Mouse (Mus musculus): Measurements from ENCODE around the gene Klhl29. TPM values are rescaled to one million over a fixed set of nuclear protein-coding genes. Genes with fewer than 3 reads are reported as not detected.
A peak's percentile ranks its signal among the peaks of the same experiment; 100 is the strongest.

The Klhl29 gene
- total RNA-seq, 2 experiments from 2014 or later = 38.9 to 40.9 TPM

DNA sequence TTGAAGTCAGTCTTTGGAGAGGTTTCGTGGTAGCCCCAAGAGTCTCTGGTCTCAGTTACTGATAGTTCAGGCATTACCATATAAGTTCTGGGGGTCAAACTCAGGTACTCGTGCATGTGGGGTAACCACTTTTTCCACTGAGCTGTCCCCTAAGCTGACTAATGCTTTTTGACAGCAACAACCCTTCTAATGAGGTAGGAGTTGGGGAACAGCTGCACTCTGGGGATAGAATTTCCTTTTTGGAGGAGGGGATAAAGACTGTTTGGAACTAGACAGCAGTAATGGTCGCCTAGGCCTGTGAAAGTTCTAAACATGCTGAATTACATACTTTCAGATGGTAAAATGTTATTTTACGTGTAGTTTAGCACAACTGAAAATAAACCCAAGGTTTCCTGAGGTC, 184.3 kb downstream of the Klhl29 start:
- DNase-seq (ENCODE audit: low spot score in 2 of 2) = no peak
- Histone ChIP-seq H3K27ac (peak overlapping the region; percentile 75), H3K4me3 (no peak overlapping the region)
- TF ChIP-seq CTCF (conservative IDR thresholded peaks at IDR 0.05) = no peak

DNA sequence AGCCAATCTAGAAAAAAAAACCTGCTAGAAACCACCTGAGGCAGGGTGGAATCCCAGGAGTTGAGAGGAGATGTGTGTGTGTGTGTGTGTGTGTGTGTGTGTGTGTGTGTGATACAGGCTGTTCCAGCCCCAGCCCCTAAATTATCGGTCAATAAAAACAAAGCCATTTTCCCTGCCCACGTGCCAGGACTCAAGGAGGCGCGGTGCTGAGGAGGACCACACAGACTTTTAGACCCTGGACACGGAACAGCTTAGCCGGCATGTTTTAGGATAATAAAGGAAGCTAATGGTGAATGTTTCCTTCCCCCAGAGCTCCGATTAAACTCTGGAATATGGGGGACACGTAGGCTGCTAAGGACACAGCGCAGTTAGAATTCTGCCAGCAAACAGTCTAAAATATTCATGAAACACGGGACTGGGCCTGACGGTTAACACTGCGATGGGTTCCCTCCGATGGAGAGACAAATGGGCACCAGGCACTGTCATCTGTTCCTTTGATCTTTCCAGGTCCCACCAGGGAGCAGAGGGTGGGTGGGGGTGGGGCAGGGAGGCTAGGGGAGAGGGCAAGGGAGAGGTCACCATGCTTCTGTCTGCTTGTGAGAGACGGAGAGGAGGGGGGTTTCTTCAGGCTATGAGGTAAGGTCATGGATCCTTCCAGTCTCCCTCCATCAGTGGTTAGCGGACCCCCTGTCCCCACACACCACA, 185.9 kb downstream of the Klhl29 start:
- H3K27ac ChIP-seq = peak overlapping the region; percentile 73
- no peak for TF ChIP-seq CTCF (conservative IDR thresholded peaks at IDR 0.05)
- no peak for DNase-seq (ENCODE audit: low spot score in 2 of 2)
- no peak overlapping the region for H3K4me3 ChIP-seq

DNA sequence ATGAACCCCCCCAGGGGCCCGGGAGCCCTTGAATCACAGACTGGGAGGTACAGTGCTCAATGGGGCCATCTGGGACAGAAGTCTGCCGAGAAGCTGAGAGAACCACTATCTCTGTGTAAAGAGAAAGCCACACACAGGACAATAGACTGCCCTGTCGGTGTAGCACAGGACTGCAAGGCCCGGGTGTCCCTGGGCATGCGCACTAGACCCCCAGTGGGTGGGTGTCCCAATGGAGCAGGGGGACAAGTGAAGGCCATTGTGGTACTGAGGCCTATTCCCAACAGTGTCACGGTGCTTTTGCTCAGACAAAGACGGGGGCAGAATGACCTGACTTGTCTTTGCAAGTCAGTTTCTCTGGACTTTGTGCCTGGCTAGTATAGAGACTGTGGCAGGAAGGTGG, 186.6 kb downstream of the Klhl29 start:
- Histone ChIP-seq H3K27ac (peak overlapping the region; percentile 52), H3K4me3 (no peak overlapping the region)
- no peak for DNase-seq (ENCODE audit: low spot score in 2 of 2)
- peak; percentile 28; the same call in 1 of the 2 replicates for TF ChIP-seq CTCF (conservative IDR thresholded peaks at IDR 0.05)

DNA sequence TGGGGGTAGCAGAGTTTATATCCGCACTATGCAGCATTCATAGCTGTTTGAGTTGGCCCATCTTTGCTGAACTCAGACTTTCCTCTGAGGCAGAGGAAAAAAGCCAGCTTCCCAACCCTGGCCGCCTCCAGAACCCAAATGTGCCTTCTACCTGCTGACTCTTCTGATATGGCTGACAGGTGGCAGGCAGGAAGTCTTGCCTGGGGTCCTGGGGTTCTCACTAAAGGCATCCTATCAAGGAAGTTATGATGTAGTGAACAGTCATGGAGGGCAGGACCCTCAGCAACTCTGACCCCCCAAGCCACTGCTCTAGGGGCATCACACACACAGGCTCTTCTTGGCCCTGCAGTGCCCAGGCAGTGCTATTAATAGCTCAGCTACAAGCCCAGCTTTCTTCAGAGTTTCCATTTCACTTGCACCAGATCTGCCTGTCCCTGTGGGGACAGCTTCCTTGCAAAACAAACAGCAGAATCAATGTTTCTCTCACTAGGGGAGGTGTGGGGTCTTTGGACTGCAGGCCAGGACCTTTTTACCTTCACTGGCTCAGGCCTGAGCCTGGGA, 187.6 kb downstream of the Klhl29 start:
- H3K4me3 ChIP-seq = no peak overlapping the region
- no peak for DNase-seq (ENCODE audit: low spot score in 2 of 2)
- no peak for TF ChIP-seq CTCF (conservative IDR thresholded peaks at IDR 0.05)
- peak overlapping the region; percentile 76 for H3K27ac ChIP-seq

DNA sequence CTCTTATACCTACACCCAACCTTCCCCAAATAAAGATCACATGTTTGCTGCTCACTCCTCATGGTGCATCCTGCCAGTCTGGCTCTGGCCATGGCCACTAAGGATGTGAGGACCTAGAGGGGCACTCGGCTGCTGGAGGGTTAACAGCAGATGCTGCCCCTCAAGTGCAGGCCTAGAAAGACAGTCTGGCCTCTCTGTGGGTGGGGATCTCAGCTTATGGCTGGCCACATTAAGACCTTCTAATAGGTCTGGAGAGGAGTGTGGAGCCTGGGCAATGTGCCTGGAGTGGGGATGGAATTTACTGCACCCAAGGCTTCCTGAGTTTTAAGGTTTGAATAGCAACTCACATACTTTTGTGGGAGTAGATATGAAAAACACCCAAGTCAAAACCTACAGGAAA, 188.8 kb downstream of the Klhl29 start:
- H3K4me3 ChIP-seq = no peak overlapping the region
- peak overlapping the region; percentile 68; the same call in 1 of the 2 replicates for H3K27ac ChIP-seq
- no peak for TF ChIP-seq CTCF (conservative IDR thresholded peaks at IDR 0.05)
- no peak for DNase-seq (ENCODE audit: low spot score in 2 of 2)

DNA sequence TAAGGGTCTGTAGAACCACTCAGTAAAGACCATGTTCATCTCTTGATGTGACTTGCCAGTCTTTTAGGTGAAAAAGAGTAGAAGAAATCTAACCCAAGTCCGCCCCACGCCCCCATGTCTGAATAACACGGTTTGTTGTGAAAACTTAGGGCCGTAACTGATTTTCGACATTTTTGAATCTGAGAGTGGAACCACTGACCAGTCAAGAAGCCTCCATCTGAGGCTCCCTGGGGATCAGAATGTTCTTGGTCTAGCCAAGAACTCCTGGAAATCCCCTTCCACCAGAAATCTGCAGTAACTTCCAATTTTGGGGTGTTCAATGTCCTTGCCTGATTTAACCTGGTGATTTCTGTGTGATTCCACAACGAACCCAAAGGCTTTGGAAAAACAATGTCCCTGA, 189.9 kb downstream of the Klhl29 start:
- DNase-seq (ENCODE audit: low spot score in 2 of 2) = no peak
- Histone ChIP-seq H3K27ac (no peak overlapping the region), H3K4me3 (no peak overlapping the region)
- no peak for TF ChIP-seq CTCF (conservative IDR thresholded peaks at IDR 0.05)

DNA sequence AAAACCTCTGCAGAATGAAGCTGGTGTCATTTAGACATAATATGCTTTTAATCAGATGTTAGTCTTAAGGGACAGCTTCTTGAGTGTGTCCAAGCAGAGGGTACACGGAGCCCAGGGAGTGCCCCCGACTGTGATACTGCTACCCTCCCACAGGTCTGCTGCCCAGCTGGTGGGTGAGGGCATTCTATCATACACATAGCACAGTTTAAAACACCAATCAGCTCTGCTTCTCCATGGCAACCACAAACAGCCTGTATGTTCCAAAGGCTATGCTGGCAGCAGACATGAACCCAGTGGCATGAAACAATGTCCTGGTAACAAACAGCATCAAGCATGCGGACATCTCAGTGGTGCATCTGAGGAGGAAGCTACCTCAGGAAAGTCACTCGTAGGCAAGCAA, 192.9 kb downstream of the Klhl29 start:
- Histone ChIP-seq H3K4me3 (no peak overlapping the region), H3K27ac (peak overlapping the region; percentile 81)
- DNase-seq (ENCODE audit: low spot score in 2 of 2) = no peak
- no peak for TF ChIP-seq CTCF (conservative IDR thresholded peaks at IDR 0.05)

DNA sequence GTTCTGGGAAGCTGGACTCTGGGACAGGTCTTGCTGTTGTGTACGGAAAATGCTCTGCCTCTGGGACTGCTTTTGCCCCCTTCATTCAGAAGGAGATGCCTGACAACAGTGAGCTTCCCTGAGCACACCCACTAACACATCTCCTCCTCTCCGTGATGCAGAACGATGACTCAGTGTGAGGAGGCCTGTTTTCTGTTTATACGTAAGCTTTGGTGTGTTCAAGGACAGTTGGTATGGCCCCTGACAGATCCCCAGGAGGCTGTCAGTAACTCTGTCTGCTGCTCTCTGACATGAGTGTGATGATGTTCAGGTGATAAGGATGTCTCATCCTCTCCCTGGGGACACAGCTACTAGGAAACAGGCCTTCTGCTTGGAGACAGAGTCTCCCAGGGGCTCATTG, 193.3 kb downstream of the Klhl29 start:
- Histone ChIP-seq H3K27ac (peak overlapping the region; percentile 81), H3K4me3 (no peak overlapping the region)
- no peak for TF ChIP-seq CTCF (conservative IDR thresholded peaks at IDR 0.05)
- DNase-seq (ENCODE audit: low spot score in 2 of 2) = peak in 1 of 2 experiments; percentile 57

DNA sequence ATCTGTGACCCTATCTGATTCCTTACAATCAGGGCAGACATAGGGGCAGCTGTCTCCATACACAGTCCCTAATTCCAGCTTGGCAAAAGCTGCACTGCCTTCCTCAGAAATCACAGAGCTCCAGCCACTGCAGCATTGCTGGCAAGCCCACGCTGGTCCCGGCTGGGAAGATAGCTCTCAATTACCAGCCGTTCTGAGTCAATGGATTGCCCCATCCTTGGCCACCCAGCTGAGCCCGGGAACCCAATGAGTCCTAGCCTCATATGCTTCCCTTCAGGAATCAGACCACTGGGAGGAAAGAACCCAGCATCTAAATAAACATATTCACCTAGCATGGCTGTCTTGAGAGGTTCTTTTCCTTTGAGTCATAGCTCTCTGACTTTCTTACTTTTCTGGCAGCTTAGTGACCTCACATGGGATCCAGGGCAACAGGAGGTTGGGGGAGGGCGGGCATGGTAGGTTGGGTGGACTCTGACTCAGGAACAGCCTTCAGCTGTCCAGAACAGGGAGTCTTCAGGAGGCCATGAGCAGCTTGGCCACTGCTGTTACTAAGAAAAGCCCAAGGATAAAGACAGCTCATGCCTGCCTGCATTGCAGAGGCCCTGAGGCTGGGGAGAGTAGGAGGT, 198.7 kb downstream of the Klhl29 start:
- DNase-seq (ENCODE audit: low spot score in 2 of 2) = no peak
- H3K27ac ChIP-seq = no peak overlapping the region
- H3K4me3 ChIP-seq = no peak overlapping the region
- no peak for TF ChIP-seq CTCF (conservative IDR thresholded peaks at IDR 0.05)

DNA sequence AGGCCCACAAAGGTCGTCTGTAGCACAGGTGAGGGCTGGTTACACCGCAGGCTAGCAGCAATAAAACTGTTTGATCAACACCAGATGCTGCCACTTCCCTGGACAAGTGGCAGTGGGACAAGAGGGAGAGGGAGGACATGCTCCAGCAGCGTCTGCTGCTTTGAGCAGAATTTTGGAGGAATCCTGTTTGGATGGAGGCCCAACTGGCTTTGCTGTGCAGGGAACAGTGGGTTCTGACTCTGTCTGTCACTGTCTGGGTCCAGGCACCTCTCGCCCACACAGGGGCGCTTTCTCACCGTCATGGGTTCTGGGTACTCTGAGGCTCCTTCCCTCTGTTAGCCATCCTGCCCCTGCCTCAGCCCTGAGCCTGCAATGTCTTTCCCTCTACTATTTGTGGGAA, 209.3 kb downstream of the Klhl29 start:
- no peak overlapping the region for H3K4me3 ChIP-seq
- DNase-seq (ENCODE audit: low spot score in 2 of 2) = no peak
- TF ChIP-seq CTCF (conservative IDR thresholded peaks at IDR 0.05) = peak; percentile 47
- H3K27ac ChIP-seq = peak overlapping the region; percentile 28; the same call in 1 of the 2 replicates

DNA sequence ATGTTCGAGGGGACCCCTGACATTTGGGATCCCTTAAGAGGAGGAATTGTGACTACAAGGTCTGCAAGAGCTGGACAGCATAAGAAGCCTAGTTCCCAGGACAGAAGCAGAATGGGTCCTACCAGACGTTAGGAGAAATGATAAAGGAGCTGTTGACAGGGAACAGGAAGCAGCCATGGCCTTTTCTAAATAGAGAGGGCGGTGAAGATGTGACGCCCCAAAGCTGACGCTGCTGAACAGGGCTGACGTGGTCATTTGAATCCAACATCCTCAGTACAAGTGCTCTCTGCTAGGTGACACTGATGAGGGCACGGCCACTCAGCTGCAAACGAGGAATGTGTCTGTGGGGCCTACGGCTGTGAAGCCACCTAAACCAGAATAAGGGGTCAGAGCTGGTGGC, 210.1 kb downstream of the Klhl29 start:
- no peak for TF ChIP-seq CTCF (conservative IDR thresholded peaks at IDR 0.05)

DNA sequence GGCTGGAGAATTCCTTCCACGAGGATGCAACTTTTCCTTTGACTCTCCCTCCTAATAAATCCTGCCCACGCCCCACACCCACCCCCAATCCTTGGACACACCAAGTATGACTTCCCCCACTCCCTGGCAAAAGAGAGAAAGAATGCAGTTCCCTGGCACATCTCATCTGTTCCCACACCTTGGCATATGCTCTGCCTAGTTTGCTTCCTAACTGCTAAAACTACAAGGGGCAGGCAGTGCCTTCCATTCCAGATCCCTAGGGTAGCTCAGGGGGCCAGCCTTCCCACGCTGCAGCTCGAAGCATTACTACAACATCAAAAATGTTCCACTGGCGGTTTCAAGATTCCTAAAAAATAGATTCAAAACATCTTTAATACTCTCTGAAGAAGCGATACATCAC, 212.8 kb downstream of the Klhl29 start:
- no peak for TF ChIP-seq CTCF (conservative IDR thresholded peaks at IDR 0.05)
- peak overlapping the region; percentile 72 for H3K27ac ChIP-seq
- H3K4me3 ChIP-seq = no peak overlapping the region
- no peak for DNase-seq (ENCODE audit: low spot score in 2 of 2)

More for the DNA sequence above, 210.1 kb downstream of the Klhl29 start:
- DNase-seq (ENCODE audit: low spot score in 2 of 2) = no peak
- H3K4me3 ChIP-seq = no peak overlapping the region
- no peak overlapping the region for H3K27ac ChIP-seq

DNA sequence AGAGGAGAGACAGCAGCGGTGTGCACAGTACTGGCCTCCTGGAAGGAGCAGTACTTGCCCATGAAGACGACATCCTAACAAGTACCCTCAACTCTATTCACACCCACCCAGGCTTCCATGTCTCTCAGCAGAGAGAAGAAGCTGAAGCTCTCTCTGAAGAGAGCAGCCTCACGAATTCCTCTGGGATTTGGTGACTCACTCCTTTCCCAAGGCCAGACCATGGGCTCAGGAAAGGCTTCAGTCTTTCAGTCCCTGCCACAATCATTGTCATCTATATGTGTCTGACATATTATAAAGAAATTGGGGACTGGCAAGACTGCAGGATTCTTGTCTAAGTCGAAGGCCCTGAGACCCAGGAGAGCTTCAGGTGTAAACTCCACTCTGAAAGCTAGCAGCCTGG, 213.9 kb downstream of the Klhl29 start:
- DNase-seq (ENCODE audit: low spot score in 2 of 2) = no peak
- Histone ChIP-seq H3K27ac (0 out of 2 replicates have a peak overlapping the region, but pooled peaks have one; percentile 1), H3K4me3 (no peak overlapping the region)
- no peak for TF ChIP-seq CTCF (conservative IDR thresholded peaks at IDR 0.05)

All from layer of hippocampus, adult 2 months (tissue).